Mouse (Mus musculus) embryonic facial prominence, embryonic 13.5 days (tissue): ENCODE results near the gene Themis2. TPM values are rescaled to one million over a fixed set of nuclear protein-coding genes. Genes with fewer than 3 reads are reported as not detected.
"Not testable (repeated sequence)": the region's sequence is repeated elsewhere in the genome, so short reads cannot be mapped to it uniquely, and the experiment has no call there.

Source experiments
- ATAC-seq: fragments of 200-750 bp; cut with Nextera tagmentation; 2 replicates; pipeline ENCODE4 v1.8.0; 2017; ENCODE audit warnings: low read depth; ENCODE audit not compliant: insufficient number of reproducible peaks, insufficient read depth, low FRiP score, low TSS enrichment
- H3K27ac ChIP-seq: fragments of 300-500 bp; sonication (generic); 2 replicates; pipeline ENCODE4 v1.5.1; 2015; ENCODE audit warnings: moderate library complexity, mild to moderate bottlenecking, inconsistent platforms
- H3K27me3 ChIP-seq: fragments of 300-500 bp; sonication (generic); 2 replicates; pipeline ENCODE4 v1.6.1; 2015; ENCODE audit warnings: mild to moderate bottlenecking, inconsistent platforms
- H3K36me3 ChIP-seq: fragments of 300-500 bp; sonication (generic); 2 replicates; pipeline ENCODE4 v1.6.1; 2015; ENCODE audit warnings: mild to moderate bottlenecking, inconsistent platforms
- H3K4me1 ChIP-seq: fragments of 300-500 bp; sonication (generic); 2 replicates; pipeline ENCODE4 v1.6.1; 2015; ENCODE audit warnings: inconsistent platforms
- H3K4me2 ChIP-seq: fragments of 300-500 bp; sonication (generic); 2 replicates; pipeline ENCODE4 v1.6.1; 2015; ENCODE audit warnings: moderate library complexity, mild to moderate bottlenecking, inconsistent platforms
- H3K4me3 ChIP-seq: fragments of 300-500 bp; sonication (generic); 2 replicates; pipeline ENCODE4 v1.5.1; 2015; ENCODE audit warnings: mild to moderate bottlenecking, inconsistent platforms
- H3K9ac ChIP-seq: fragments of 300-500 bp; sonication (generic); 2 replicates; pipeline ENCODE4 v1.6.1; 2015; ENCODE audit warnings: mild to moderate bottlenecking, inconsistent platforms
- H3K9me3 ChIP-seq: fragments of 300-500 bp; sonication (generic); 2 replicates; pipeline ENCODE4 v1.6.1; 2016; ENCODE audit warnings: inconsistent platforms
- WGBS: fragments of 180-500 bp; shearing (Covaris S2); methylation state at CpG from one replicate; pipeline ENCODE4 v1.1.7; 2015; ENCODE audit warnings: mixed read lengths; 5-methylcytosine and 5-hydroxymethylcytosine counted together
- polyA plus RNA-seq: library from polyadenylated mRNA; unstranded; fragments of >200 nt; fragmentation: Nextera tagmentation; extraction: Ambion mirVana; gene quantifications from 2 replicates; pipeline ENCODE4 v1.2.1, GENCODE M21; 2015

Gene Themis2
- polyA plus RNA-seq, 1 experiment from 2014 or later: 0.79 TPM

DNA sequence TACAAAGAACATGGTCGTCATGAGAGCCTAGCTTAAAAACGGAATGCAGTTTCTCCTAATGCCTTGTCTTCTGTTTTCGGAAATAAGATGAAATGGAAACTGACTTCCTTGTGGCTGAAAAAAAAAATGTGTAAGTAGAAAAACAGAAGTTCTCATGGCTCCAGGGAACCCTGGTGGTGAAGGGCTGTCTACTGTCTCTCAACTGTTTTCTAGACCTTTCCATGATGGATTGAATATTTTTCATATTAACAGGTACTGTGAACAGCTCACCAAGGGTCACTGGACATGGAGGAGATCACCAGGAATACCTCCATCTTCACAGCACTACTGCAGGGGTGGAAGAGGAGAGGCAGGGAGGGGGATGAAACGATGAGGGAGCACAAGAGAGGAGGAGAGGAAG lies 1.8 kb upstream of the Themis2 start:
- no peak for ATAC-seq
- Histone ChIP-seq H3K4me3 (no peak overlapping the region), H3K4me2 (no peak overlapping the region), H3K27ac (no peak overlapping the region), H3K27me3 (peaks cover 33% of the 10 kb centered on the region), H3K36me3 (no peaks in the 10 kb centered on the region), H3K4me1 (peaks cover 5% of the 10 kb centered on the region; the same call in 1 of the 2 replicates), H3K9me3 (no peaks in the 10 kb centered on the region), H3K9ac (no peak overlapping the region)
- 69% methylated on average over 4 of the region's 4 CpGs for WGBS

DNA sequence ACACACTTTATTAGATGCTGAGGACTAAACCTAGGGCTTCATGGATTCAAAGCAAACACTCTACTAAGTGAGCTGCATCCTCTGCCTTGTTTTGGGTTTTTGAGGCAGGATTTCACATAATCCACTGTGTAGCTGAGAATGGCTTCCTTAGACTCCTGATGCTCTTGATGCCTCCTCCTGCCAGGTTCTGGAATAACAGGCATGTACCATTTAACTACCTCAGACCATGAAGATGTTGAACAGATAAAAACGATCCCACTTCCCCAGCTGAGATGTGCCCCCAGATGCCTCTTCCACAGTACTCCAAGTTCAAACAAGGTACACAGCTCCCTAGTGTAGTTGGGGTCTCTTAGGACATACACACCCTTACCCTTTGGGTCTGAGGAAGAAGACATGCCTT lies 1.3 kb upstream of the Themis2 start:
- Histone ChIP-seq H3K27ac (no peak overlapping the region), H3K4me1 (peaks cover 5% of the 10 kb centered on the region; the same call in 1 of the 2 replicates), H3K27me3 (peaks cover 33% of the 10 kb centered on the region), H3K36me3 (no peaks in the 10 kb centered on the region), H3K9ac (no peak overlapping the region), H3K9me3 (no peaks in the 10 kb centered on the region), H3K4me3 (no peak overlapping the region), H3K4me2 (no peak overlapping the region)
- ATAC-seq: no peak
- 72% methylated on average over 1 of the region's 1 CpGs for WGBS

DNA sequence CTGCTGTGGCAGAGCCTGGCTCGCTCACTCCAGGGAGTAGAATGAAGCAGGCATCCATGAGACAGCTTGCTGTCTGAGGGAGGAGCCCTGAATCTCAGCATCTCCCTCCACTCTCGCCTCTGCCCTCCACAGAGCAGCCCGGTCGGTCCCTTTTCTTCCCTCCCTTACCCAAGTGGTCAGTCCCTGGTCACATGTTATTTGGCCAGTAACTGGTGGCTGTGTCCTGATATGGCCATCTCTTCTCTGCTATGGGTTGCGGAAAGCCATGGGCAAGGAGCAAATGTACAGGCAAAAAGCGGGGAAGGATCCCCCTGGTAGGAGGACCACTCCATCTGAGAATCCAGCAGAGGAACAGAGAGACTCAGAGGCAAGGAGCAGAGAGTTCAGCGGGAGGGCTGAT lies 1.0 kb downstream of the Themis2 start:
- WGBS: 54% methylated on average over 7 of the region's 7 CpGs

DNA sequence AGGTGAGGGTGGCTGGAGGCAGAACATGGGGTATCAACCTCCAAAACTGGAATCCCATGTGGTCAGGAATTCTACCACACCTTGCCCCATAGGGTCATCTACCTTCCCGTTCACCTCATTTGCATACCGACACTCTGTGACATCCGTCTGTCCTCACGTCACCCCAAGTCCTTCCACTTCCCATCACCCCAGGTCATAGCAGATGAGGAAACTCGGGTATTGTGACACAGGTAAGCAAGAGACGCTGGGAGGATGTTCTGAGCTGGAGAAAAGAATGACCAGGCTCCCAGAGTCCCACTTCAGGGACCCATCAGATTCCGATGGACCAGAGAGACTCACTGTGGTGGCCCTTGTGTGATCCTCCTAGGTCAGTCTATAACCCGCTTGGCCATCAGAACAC lies 1.4 kb downstream of the Themis2 start:
- no peak overlapping the region for H3K9ac ChIP-seq
- H3K4me2 ChIP-seq: no peak overlapping the region
- H3K36me3 ChIP-seq: no peaks in the 10 kb centered on the region
- ATAC-seq: no peak
- peaks cover 33% of the 10 kb centered on the region for H3K27me3 ChIP-seq
- H3K4me1 ChIP-seq: peaks cover 5% of the 10 kb centered on the region; the same call in 1 of the 2 replicates
- H3K4me3 ChIP-seq: no peak overlapping the region
- no peak overlapping the region for H3K27ac ChIP-seq
- no peaks in the 10 kb centered on the region for H3K9me3 ChIP-seq
- 77% methylated on average over 8 of the region's 8 CpGs for WGBS

More for the DNA sequence above, 1.0 kb downstream of the Themis2 start:
- no peaks in the 10 kb centered on the region for H3K36me3 ChIP-seq
- H3K9ac ChIP-seq: no peak overlapping the region
- H3K4me1 ChIP-seq: peaks cover 5% of the 10 kb centered on the region; the same call in 1 of the 2 replicates
- no peak overlapping the region for H3K27ac ChIP-seq
- peaks cover 33% of the 10 kb centered on the region for H3K27me3 ChIP-seq
- H3K9me3 ChIP-seq: no peaks in the 10 kb centered on the region
- H3K4me2 ChIP-seq: no peak overlapping the region
- H3K4me3 ChIP-seq: no peak overlapping the region
- ATAC-seq: no peak

DNA sequence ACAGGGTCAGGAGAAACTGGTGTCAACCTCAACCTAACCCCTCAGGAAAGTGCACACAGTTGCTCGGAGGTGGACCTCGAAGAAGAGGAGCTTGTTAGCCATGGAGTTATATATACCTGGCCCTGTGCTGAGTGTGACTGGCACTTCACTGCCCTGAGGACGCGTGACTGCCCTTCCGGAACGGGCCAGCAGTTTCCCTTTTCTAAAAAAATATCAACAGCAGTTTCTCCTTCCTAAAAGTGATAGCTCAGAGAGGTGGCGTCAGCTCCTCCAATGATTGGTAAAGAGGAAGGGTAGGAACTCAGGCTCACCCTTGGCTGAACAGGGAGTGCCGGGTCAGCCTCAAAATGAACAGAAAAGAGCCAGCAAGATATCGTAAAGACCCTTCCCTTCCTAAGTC lies 2.2 kb downstream of the Themis2 start:
- Histone ChIP-seq H3K27me3 (peaks cover 33% of the 10 kb centered on the region), H3K4me3 (no peak overlapping the region), H3K36me3 (no peaks in the 10 kb centered on the region), H3K4me2 (no peak overlapping the region), H3K4me1 (peaks cover 5% of the 10 kb centered on the region; the same call in 1 of the 2 replicates), H3K27ac (no peak overlapping the region), H3K9me3 (no peaks in the 10 kb centered on the region), H3K9ac (no peak overlapping the region)
- no peak for ATAC-seq
- WGBS: 76% methylated on average over 9 of the region's 9 CpGs

DNA sequence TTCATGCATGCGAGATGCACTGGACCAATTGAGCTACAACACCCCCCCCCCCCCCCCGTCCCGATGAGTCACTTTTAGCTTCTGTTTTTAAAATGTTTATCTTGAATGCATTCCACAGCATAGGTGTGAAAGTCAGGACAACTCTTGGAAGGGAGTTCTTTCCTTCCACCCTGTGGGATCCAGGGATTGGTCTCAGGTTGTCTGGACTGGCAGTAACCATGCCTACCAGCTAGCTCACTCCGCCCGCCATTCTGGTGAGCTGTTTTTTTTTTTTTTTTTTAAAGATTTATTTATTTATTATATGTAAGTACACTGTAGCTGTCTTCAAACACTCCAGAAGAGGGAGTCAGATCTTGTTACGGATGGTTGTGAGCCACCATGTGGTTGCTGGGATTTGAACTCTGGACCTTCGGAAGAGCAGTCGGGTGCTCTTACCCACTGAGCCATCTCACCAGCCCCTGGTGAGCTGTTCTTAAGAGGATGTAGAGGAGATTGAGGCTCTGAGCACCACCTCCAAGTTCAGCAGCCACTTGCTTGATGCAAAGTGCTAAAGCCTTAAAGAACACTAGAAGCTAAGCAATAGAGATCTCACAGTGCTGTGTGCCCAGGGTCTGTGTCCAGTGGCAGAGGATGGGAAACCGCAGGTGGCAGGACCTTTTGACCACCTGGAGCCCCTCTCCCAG lies 2.7 kb downstream of the Themis2 start:
- not testable (repeated sequence) for H3K36me3 ChIP-seq, H3K9me3 ChIP-seq, H3K4me3 ChIP-seq, ATAC-seq, H3K4me1 ChIP-seq, H3K27ac ChIP-seq, H3K9ac ChIP-seq, H3K4me2 ChIP-seq
- 89% methylated on average over 9 of the region's 9 CpGs for WGBS
- peaks cover 33% of the 10 kb centered on the region for H3K27me3 ChIP-seq

DNA sequence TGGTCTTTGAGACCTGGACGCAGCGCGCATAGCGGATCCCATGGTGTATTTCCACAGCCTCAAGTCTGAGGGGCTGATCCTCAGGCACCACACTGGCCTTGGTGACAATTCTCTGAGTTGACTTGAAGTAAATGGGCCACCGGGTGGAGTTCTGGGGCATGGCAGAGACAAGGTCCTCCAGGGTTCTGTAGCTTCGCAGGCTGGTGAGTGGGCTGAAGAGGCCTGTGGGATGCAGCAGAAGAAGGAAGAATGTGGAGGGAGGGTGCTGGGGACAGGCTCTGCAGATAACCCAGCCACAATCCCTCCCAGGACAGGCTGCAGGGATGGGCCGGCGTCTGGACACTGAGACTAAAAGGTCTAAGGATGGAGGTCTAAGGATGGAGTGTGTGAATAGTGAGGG lies 6.5 kb downstream of the Themis2 start:
- no peak overlapping the region for H3K4me2 ChIP-seq
- H3K4me3 ChIP-seq: no peak overlapping the region
- no peak for ATAC-seq
- WGBS: 89% methylated on average over 8 of the region's 8 CpGs
- peaks cover 7% of the 10 kb centered on the region for H3K27me3 ChIP-seq
- H3K36me3 ChIP-seq: no peaks in the 10 kb centered on the region
- H3K9me3 ChIP-seq: no peaks in the 10 kb centered on the region
- no peak overlapping the region for H3K9ac ChIP-seq
- peaks cover 3% of the 10 kb centered on the region; the same call in 1 of the 2 replicates for H3K4me1 ChIP-seq
- H3K27ac ChIP-seq: no peak overlapping the region

DNA sequence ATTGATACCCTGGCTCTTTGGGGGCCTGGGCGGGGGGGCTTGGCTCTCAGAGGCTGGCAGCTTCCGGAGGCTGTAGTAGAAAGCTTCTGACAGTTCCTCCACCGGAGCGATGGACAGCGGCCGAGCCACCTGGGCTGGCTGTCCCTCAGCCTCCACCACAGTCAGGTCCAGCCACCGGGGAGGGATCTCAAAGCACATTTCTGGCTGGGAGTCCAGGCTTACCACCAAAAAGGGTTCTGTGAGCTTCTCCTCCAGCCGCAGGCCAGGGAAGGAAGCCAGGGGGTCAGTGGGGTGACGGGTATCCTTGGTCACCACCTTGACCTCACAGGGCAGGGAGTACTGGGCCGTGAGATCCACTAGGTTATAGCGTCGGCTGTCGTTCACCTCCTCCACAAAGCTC lies 11.0 kb downstream of the Themis2 start:
- peaks cover 3% of the 10 kb centered on the region; the same call in 1 of the 2 replicates for H3K4me1 ChIP-seq
- WGBS: 91% methylated on average over 13 of the region's 13 CpGs
- no peak overlapping the region for H3K4me3 ChIP-seq
- no peak overlapping the region for H3K27ac ChIP-seq
- H3K9ac ChIP-seq: no peak overlapping the region
- ATAC-seq: no peak
- H3K36me3 ChIP-seq: no peaks in the 10 kb centered on the region
- H3K9me3 ChIP-seq: no peaks in the 10 kb centered on the region
- H3K27me3 ChIP-seq: no peaks in the 10 kb centered on the region; the same call in 1 of the 2 replicates
- no peak overlapping the region for H3K4me2 ChIP-seq

DNA sequence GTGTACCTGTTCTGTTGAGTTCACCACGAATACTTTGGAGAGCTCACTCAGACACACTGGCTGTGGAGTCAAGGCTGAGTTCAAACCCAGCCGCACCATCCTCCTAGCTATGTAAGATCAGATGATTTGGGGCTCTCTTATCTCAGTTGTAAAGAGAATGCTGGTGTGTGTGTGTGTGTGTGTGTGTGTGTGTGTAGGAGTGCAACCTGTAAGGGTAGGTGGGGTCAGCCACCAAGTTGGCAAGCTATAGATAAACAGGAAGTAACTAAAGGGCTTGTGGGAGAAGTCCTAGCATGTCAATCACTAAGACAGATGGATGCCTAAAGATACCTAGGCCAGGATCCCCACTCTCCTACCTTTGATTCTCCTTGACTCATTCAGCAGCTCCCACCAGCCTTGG lies 12.5 kb downstream of the Themis2 start:
- H3K4me2 ChIP-seq: no peak overlapping the region
- ATAC-seq: no peak
- H3K4me1 ChIP-seq: peaks cover 3% of the 10 kb centered on the region; the same call in 1 of the 2 replicates
- H3K9me3 ChIP-seq: no peaks in the 10 kb centered on the region
- 86% methylated on average over 2 of the region's 2 CpGs for WGBS
- H3K27me3 ChIP-seq: no peaks in the 10 kb centered on the region
- H3K4me3 ChIP-seq: no peak overlapping the region
- H3K36me3 ChIP-seq: peaks cover 11% of the 10 kb centered on the region
- no peak overlapping the region for H3K9ac ChIP-seq
- H3K27ac ChIP-seq: no peak overlapping the region

DNA sequence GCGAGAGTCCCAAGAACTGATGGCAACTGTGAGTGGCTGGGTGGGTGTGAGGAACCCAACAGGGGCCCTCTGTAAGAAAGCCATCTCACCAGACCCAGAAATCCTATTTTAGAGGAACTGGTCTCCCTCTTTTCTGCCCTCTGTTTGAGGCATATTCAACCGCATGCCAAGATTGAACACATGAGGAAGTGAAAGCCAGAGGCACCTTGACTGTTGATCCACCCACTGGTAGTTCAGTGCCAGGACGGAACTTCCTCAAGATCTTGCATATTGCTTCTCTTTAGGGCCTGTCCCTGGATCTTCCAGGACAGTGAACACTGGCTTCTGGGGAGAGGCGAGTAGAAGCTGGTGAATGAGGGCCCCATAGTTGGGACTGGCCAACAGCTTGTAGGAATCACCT lies 15.9 kb downstream of the Themis2 start:
- H3K27ac ChIP-seq: no peak overlapping the region
- no peaks in the 10 kb centered on the region for H3K4me1 ChIP-seq
- no peaks in the 10 kb centered on the region for H3K27me3 ChIP-seq
- no peaks in the 10 kb centered on the region for H3K9me3 ChIP-seq
- peaks cover 45% of the 10 kb centered on the region for H3K36me3 ChIP-seq
- H3K4me2 ChIP-seq: no peak overlapping the region
- no peak for ATAC-seq
- WGBS: 87% methylated on average over 4 of the region's 4 CpGs
- H3K4me3 ChIP-seq: no peak overlapping the region
- no peak overlapping the region for H3K9ac ChIP-seq

DNA sequence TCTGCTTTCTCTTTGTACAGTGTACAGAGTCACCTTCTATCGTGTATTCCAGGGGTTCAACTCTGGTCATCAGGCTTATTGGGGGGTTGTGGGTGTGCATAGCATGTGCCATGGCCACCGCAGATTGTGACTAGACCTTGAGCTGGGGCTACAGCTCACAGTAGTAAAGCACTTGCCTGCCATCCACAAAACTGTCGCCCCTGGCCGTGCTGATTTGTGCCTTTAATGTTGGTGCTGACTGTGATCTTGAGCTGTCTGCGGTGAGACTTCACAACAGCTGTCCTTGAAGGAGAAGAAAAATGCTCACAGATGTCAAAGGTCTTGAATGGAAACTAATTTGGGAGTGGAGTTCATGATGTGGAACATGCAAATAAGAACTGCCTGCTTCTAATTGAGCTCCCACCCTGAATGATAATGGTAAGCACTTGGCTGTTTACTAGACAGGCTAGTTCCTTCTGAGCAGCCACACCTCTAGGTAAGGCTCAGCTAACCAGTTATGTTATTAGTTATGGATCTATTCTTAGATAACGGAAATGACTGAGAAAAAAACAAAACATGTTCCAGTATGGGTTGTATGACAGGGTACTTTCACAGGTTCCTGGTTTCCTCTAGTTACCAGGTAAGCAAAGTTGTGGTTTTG lies 17.5 kb downstream of the Themis2 start:
- Histone ChIP-seq H3K9ac (no peak overlapping the region), H3K27ac (no peak overlapping the region), H3K4me1 (no peaks in the 10 kb centered on the region), H3K4me3 (no peak overlapping the region), H3K9me3 (no peaks in the 10 kb centered on the region), H3K27me3 (no peaks in the 10 kb centered on the region), H3K4me2 (no peak overlapping the region), H3K36me3 (peaks cover 60% of the 10 kb centered on the region)
- 91% methylated on average over 6 of the region's 6 CpGs for WGBS
- no peak for ATAC-seq

DNA sequence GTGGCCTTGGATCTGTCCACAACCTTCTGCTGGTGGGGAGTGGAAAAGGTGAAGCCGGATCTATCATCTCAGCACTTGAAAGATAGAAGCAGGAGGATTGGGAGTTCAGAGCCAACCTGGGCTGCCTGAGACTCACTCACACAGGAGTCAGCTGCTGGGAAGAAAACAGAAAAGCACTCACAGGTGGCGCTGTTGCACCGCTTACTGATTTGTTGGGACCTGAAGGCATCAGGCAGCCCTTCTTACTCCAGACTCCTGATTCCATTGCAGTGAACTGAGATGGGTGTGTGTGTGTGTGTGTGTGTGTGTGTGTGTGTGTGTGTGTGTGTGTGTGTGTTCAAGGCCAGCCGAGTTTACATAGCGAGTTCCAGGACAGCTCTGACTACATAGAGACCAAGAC lies 19.4 kb downstream of the Themis2 start:
- no peaks in the 10 kb centered on the region for H3K27me3 ChIP-seq
- no peaks in the 10 kb centered on the region for H3K9me3 ChIP-seq
- H3K4me1 ChIP-seq: no peaks in the 10 kb centered on the region
- no peak overlapping the region for H3K27ac ChIP-seq
- no peak overlapping the region for H3K4me3 ChIP-seq
- H3K4me2 ChIP-seq: no peak overlapping the region
- WGBS: 92% methylated on average over 5 of the region's 5 CpGs
- ATAC-seq: no peak
- H3K9ac ChIP-seq: no peak overlapping the region
- peaks cover 79% of the 10 kb centered on the region for H3K36me3 ChIP-seq
